Mouse (Mus musculus) CD4-positive, CD25-positive, alpha-beta regulatory T cell (primary cell): ENCODE measurements around the gene Capsl. TPM values are rescaled to one million over a fixed set of nuclear protein-coding genes. Genes with fewer than 3 reads are reported as not detected.

Source experiments
- polyA plus RNA-seq: library from polyadenylated mRNA; unstranded; fragments of 100-300 nt; shearing (Covaris generic); gene quantifications from one replicate; pipeline ENCODE4 v1.2.1, GENCODE M21; 2017

The Capsl gene
- polyA plus RNA-seq, result 2.8 TPM

GRCm38 (mm10) chr15:9435534-9436180 is at the start of gene Capsl:
TSS of gene Capsl (plus strand) at chr15:9436028.

Other genes with a start within 250 kb of the Capsl start
- gene Ugt3a1, start 159.1 kb upstream of the Capsl start, polyA plus RNA-seq, result not detected
- not detected for gene Ugt3a2, start 100.5 kb upstream of the Capsl start, polyA plus RNA-seq
- 135 TPM for gene Il7r, start 94.1 kb downstream of the Capsl start, polyA plus RNA-seq